Mouse (Mus musculus): ENCODE data around the gene Elane.
A peak's percentile ranks its signal among the peaks of the same experiment; 100 is the strongest.
"Not testable (repeated sequence)": the region's sequence is repeated elsewhere in the genome, so short reads cannot be mapped to it uniquely, and the experiment has no call there.

Gene Elane

GRCm38 (mm10) chr10:79880721-79881120, 5.3 kb upstream of the Elane start:
- no peak for DNase-seq (ENCODE audit: extremely low read depth, low read depth)

GRCm38 (mm10) chr10:79881981-79882380, 4.1 kb upstream of the Elane start:
- DNase-seq (ENCODE audit: extremely low read depth, low read depth): no peak

- no peak for DNase-seq (ENCODE audit: extremely low read depth, low read depth)
Observed at GRCm38 (mm10) chr10:79883297-79884084, 2.6 kb upstream of the Elane start.

- no peak for DNase-seq (ENCODE audit: extremely low read depth, low read depth)
Observed at GRCm38 (mm10) chr10:79884446-79884845, 1.6 kb upstream of the Elane start.

- not testable (repeated sequence) for DNase-seq (ENCODE audit: extremely low read depth, low read depth)
Observed at GRCm38 (mm10) chr10:79884938-79885337, 1.1 kb upstream of the Elane start.

GRCm38 (mm10) chr10:79886611-79887010, 564 bp downstream of the Elane start:
- no peak for DNase-seq (ENCODE audit: extremely low read depth, low read depth)

GRCm38 (mm10) chr10:79889386-79889785, 3.3 kb downstream of the Elane start:
- no peak for DNase-seq (ENCODE audit: extremely low read depth, low read depth)

GRCm38 (mm10) chr10:79890670-79891069, 4.6 kb downstream of the Elane start, which contains the start of gene Cfd:
Gene Cfd (plus strand): TSS chr10:79890853.
- DNase-seq (ENCODE audit: extremely low read depth, low read depth): no peak

- not testable (repeated sequence) for DNase-seq (ENCODE audit: extremely low read depth, low read depth)
Observed at GRCm38 (mm10) chr10:79892451-79893118, 6.5 kb downstream of the Elane start.

- DNase-seq (ENCODE audit: extremely low read depth, low read depth): no peak
Observed at GRCm38 (mm10) chr10:79896306-79896705, 10.3 kb downstream of the Elane start.

GRCm38 (mm10) chr10:79896814-79897213, 10.8 kb downstream of the Elane start:
- DNase-seq (ENCODE audit: extremely low read depth, low read depth): no peak

GRCm38 (mm10) chr10:79897316-79898245, 11.5 kb downstream of the Elane start:
- no peak for DNase-seq (ENCODE audit: extremely low read depth, low read depth)

- no peak for DNase-seq (ENCODE audit: extremely low read depth, low read depth)
Observed at GRCm38 (mm10) chr10:79900951-79901410, 14.9 kb downstream of the Elane start.

- no peak for DNase-seq (ENCODE audit: extremely low read depth, low read depth)
Observed at GRCm38 (mm10) chr10:79906712-79907111, 20.7 kb downstream of the Elane start.

- DNase-seq (ENCODE audit: extremely low read depth, low read depth): no peak
Observed at GRCm38 (mm10) chr10:79907415-79907814, 21.4 kb downstream of the Elane start.

GRCm38 (mm10) chr10:79908167-79909091, 22.4 kb downstream of the Elane start, which contains the start of gene Med16:
Gene Med16 (minus strand): TSS chr10:79908923.
- DNase-seq (ENCODE audit: extremely low read depth, low read depth): peak; percentile 80

- peak; percentile 86 for DNase-seq (ENCODE audit: extremely low read depth, low read depth)
Observed at GRCm38 (mm10) chr10:79909092-79909922, 23.3 kb downstream of the Elane start.

- DNase-seq (ENCODE audit: extremely low read depth, low read depth): no peak
Observed at GRCm38 (mm10) chr10:79910556-79910955, 24.5 kb downstream of the Elane start, which contains the start of gene Gm26602. Gene Gm26602 (plus strand): TSS chr10:79910856.

GRCm38 (mm10) chr10:79912412-79912811, 26.4 kb downstream of the Elane start:
- DNase-seq (ENCODE audit: extremely low read depth, low read depth): no peak
